Mouse (Mus musculus): ENCODE measurements around the gene Fut2.
A peak's percentile ranks its signal among the peaks of the same experiment; 100 is the strongest.
"Not testable (repeated sequence)": the region's sequence is repeated elsewhere in the genome, so short reads cannot be mapped to it uniquely, and the experiment has no call there.

Gene Fut2

GRCm38 (mm10) chr7:45667761-45668160 lies 1.6 kb upstream of the Fut2 start:
- no peak for DNase-seq

DNA sequence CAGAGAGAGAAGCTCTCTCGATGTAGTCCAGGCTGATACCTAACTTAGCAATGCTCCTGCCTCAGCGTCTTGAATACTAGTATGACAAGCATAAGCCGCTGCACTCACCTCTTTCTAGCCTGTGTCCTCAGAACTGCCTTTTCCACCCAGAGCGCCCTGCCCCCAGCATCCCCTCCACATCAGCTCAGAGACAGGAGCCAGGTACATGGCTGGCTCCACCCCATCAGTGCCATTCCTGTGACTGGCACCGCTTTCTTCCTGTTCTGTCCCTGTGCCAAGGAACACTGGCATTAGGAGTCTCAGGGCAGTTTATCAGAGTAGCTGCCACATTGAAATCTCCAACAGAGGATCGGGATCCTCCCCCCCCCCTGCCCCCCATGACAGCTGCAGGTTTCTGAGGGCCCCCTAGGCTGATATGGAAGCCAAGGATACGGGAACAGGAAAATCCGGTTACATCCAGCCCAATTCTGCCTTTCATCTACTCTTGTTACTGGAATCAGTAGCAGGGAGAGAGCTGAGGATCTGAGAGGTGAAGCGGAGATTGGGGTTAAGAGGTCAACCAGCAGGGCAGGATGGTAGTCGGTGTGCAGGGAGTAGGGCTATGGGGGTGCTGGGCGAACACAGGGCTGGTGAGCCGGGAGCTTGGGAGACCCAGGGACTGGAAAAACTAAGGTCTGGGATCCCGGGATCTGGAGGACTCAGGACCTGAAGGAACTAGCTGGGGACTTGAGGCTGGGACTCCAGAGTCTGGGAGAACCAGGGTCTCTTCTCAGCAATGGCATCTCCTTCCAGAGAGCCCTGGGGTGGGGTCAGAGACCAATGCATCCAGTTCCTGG lies 673 bp downstream of the Fut2 start:
- no peak for DNase-seq

GRCm38 (mm10) chr7:45661702-45662101 lies 4.5 kb downstream of the Fut2 start:
- not testable (repeated sequence) for DNase-seq

- DNase-seq = no peak
Observed at GRCm38 (mm10) chr7:45660746-45661478, 5.3 kb downstream of the Fut2 start.

GRCm38 (mm10) chr7:45654424-45655047 lies 11.7 kb downstream of the Fut2 start:
- DNase-seq = no peak

GRCm38 (mm10) chr7:45650484-45650883 lies 15.7 kb downstream of the Fut2 start:
- DNase-seq = not testable (repeated sequence)

DNA sequence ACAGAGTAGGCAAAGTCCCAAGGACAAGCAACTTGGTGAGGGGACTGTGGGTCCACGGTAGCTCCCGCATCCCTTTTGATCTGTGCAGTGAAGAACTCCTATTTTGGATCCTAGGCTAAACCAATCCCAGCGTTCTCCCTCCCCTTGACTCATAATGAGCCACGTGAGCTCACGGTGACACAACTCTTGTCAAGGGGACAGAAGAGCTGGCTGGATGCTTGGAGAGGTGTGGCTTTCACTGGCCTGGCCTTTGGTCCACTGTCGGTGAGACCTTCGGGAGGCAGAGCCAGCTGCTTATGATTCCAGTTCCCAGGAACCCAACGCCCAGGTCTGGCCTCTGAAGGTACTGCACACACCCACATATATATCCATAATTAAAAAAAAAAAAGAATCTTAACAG lies 16.8 kb downstream of the Fut2 start:
- no peak for DNase-seq

DNA sequence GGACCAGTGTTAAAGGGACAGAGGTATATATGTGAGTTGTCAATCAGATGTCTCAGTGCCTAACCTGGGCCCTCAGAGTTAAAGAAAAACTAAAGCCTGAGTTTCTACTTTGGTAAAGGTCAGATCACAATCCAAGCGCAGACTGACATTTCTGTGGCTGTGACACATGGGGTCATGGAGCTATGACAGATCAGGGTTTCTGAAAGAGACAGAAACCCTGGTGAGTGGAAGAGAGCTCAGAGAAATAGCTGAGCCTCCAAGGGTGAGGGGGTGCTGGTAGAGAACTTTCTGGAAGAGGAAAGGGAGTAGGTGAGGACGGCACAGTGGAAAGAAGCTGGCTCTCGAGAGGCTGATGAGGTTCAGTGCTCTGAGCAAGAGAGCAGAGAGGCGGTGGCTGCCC lies 19.5 kb downstream of the Fut2 start:
- no peak for DNase-seq

- DNase-seq = no peak
Observed at GRCm38 (mm10) chr7:45645591-45645971, 20.6 kb downstream of the Fut2 start.

DNA sequence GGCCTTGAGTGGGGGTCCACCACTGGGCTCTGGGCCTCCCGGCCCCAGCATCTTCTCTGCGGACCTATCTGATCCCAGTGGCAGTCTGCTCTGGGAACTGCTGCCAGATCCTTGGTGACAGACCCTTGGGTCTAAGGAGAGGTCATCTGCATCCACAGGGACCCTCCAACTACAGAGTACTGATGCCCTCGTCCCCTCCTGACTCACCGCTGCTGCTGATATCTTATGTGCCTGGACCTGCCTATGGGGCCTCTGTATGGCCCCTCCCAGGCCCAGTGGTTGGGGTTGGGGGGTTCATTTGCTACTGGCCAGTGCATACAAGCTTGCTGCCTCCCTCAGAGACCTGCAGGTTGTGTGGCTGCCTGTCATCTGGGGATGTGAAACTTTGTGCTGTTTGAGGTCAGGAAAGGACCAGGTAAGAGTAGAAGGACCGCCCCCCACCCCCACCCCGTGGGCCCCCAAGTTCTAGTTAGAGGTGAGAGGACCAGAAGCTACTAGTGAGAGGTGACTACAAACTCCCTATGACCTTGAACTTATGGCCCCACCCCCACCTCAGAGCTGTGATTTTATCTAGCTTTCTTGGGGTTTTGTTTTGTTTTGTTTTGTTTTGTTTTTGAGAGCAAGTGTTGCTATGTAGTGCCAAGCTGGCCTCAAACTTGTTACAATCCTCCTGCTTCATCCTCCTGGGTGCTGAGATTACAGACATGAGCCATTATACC lies 21.2 kb downstream of the Fut2 start:
- DNase-seq = no peak

DNA sequence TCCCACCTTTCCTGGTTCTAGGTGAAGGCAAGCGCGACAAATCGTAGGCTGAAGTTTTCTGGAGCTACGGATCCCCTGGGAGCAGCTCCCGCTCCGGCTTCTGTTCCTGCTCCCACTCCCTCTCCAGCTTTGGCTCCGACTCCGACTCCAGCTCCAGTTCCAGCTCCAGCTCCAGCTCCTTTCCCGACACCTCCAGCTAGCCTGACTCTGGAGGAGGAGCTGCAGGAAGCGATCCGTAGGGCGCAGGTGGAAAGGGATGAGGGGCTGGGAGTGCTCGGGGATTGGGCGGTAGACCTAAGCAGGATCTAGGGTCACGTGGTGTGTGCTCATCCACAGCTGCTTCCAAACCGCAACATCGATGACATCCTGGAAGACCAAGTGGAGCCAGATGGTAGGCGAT lies 22.0 kb downstream of the Fut2 start:
- peak in 1 of 2 experiments; percentile 24 for DNase-seq

DNA sequence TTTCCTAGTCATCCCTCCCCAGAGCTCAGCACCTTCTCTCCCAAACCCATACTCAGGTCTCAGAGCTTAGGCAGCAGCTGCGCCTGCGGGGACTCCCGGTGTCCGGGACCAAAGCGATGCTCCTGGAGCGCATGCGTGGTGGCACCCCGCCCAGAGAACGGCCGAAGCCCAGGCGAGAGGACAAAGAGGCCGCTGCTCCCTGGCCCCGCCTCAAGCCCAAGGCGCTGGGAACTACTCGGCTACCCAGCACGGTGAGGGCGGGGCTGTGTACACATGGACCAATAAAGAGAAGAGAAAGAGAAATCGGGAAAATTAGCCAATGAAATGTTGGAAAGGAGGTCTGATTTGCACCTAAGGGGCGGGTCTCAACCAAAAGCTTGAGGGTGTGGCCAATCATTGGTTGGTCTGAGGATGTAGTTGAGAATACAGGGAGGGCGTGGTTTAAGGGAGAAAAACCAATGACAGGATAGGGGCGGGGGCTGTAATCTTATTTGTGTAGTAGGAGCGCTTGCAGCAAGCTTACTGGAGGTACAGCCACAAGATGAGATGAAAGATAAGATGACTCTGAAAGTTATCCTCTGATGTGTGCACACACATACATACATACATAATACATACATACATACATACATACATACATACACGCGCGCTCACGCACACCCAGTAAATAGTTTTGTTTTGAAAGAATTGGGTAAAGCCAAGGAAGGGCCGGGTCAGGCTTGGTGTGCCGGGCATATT lies 22.6 kb downstream of the Fut2 start:
- DNase-seq = peak; percentile 78 to 85

DNA sequence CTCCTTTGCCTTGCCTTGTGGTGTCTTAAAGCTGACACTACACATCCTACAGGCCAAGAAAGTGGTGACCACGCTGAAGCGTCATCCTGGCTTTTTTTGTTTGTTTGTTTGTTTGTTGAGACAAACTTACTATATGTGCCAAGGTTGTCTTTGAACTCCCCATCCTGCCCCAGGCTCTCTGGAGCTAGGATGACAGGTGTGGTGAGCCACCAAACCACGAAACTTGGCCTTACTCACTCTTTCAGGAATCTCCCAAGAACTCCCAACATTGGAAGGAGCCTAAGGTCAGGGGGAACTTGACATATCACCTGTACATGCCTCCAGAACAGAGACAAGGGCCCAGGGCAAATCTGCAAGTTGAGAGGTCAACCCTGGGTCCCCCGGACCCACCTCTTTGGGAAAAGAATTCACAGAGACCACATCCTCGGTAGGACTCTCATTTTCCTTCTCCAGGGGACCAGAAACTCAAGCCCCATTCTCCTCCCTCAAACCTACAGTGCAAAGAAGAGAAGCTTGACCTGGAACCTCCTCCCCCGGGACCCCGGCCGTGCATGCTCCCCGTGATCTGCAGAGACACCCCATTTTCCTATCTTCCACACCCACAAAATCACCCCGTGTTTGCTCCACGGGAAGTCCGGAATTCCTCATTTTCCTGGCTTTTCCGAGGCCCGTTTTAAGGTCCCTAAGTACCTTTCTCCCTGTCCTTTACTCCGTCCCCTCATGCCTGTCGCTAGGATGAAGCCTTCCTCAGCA lies 23.5 kb downstream of the Fut2 start:
- no peak for DNase-seq

- DNase-seq = no peak
Observed at GRCm38 (mm10) chr7:45642083-45642482, 24.1 kb downstream of the Fut2 start.

DNA sequence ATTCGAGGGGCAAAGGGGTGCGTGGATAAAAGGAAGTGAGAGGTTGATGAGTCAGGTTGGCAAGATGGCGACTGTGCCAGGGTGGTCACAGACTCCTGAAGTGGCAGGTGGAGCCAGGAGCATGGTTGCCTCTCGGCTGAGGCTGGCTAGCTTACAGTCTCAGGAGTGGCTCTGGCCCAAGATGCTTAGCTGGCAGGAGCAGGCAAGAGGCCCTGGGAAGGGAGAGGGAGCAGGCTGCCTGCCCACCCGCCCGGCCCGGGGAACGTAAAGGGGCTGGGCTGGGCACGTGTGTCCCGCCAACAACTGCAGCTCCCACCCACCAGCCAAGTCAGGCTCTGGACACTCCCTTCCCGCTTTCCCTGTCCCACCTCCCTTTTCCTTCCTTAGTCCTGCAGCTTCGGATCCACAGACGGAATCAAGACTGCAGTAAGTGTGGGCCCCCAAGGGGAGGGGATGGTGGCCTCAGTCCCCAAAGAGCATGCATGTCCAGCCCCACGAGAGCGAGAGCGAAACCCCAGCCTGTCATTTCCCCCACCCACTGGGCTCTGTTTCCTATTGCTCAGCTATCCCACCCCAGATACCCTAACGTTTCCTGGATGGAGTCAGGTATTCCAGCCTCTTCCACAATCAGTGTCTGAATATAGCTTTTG lies 24.7 kb downstream of the Fut2 start:
- no peak for DNase-seq

GRCm38 (mm10) chr7:45640191-45640957 lies 25.8 kb downstream of the Fut2 start:
- no peak for DNase-seq

- DNase-seq = no peak
Observed at GRCm38 (mm10) chr7:45639561-45640027, 26.6 kb downstream of the Fut2 start, which contains the start of gene Mamstr. Gene Mamstr, plus strand, starts transcription at chr7:45639977.

DNA sequence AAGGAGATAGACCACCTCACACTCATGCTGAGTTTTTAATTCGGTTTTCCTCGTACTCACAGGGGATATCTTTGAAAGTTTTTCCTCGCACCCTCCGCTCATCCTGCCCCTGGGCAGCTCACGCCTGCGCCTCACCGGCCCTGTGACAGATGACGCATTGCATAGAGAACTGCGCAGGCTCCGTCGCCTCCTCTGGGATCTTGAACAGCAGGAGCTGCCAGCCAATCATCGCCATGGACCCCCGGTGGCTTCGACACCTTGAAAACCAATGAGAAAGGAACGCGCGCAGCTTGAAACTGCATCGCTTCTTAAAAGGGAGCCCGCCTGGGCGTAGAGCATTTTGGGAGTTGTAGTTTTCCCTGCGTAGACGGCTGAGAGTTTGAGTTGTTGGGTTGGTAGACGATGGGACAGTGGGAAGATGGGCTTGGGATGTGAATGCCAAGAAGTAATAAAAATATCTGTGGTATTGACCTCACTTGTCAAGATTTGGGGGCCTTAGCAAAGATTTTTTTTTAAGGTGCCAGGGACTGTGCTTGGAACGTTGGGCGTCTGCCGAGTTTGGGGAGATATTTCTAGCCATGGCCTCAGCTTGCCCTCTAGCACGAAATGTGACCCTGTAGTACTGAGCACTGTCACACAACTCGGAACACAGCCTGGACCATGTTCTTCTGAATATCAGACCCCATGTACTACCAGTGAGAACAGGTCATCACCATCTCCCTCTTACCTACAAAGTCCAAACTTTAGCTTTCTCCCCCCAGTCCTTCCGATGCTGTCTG lies 27.4 kb downstream of the Fut2 start:
- DNase-seq = no peak

DNA sequence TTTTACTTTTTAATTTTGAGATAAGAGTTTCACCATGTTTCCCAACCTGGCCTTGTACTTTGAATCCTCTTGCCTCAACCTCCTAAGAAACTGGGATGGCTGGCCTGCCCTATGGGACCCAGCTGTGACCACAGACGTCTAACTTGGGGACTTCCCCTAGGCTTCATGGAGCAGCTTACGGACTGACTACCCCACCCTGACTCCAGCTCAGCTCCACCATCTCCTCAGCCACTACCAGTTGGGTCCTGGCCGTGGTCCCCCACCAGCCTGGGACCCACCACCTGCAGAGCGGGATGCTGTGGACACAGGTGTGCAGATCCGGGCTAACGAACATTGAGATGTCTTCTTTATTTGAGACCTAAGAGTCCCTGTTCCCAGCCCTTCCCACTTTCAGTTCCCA lies 28.5 kb downstream of the Fut2 start:
- no peak for DNase-seq
